Mouse (Mus musculus): ENCODE results near the gene Mapk6.

GRCm38 (mm10) chr9:75401593-75402504 lies 8.0 kb downstream of the Mapk6 start:
- TF ChIP-seq USF1 (IDR thresholded peaks at IDR 0.05; ENCODE audit: low read depth) (no peak), CEBPB (IDR thresholded peaks at IDR 0.05; ENCODE audit: insufficient read depth, poor library complexity, severe bottlenecking) (no peak), POLR2A (IDR thresholded peaks at IDR 0.05; ENCODE audit: insufficient read length, low read depth) (no peak), MYOD1 (IDR thresholded peaks at IDR 0.05; ENCODE audit: control insufficient read depth in 1 of 3, insufficient read length in 2 of 3, low read depth in 2 of 3) (no peak), TCF12 (IDR thresholded peaks at IDR 0.05; ENCODE audit: insufficient read depth, poor library complexity, severe bottlenecking) (no peak), POLR2AphosphoS2 (IDR thresholded peaks at IDR 0.05; ENCODE audit: insufficient read length, low read depth) (peak; percentile 30), E2F4 (IDR thresholded peaks at IDR 0.05; ENCODE audit: insufficient read depth) (no peak)

Measured in myocyte (in vitro differentiated cells).